Mouse (Mus musculus) fibroblast of lung, adult 2 months (primary cell): ENCODE data around the gene Hhat.

Source experiments
- DNase-seq: peaks from one replicate; pipeline ENCODE4 v3.0.0-alpha.2; 2011; ENCODE audit warnings: low read depth

Gene Hhat

GRCm38 (mm10) chr1:192770495-192771331 lies at the start of gene Hhat:
Hhat (minus strand) TSS chr1:192771223.
- no peak for DNase-seq

GRCm38 (mm10) chr1:192818334-192818733 lies 47.3 kb upstream of the Hhat start:
- DNase-seq, result peak; percentile 68

GRCm38 (mm10) chr1:192815789-192816188 lies 44.8 kb upstream of the Hhat start:
- no peak for DNase-seq

GRCm38 (mm10) chr1:192814700-192815099 lies 43.7 kb upstream of the Hhat start:
- DNase-seq, result no peak

- no peak for DNase-seq
Measured at GRCm38 (mm10) chr1:192812758-192813157, 41.7 kb upstream of the Hhat start.

GRCm38 (mm10) chr1:192812290-192812689 lies 41.3 kb upstream of the Hhat start:
- DNase-seq, result peak; percentile 27

GRCm38 (mm10) chr1:192806168-192807157 lies 35.4 kb upstream of the Hhat start:
- DNase-seq, result peak; percentile 76

GRCm38 (mm10) chr1:192800338-192800737 lies 29.3 kb upstream of the Hhat start:
- no peak for DNase-seq

GRCm38 (mm10) chr1:192799165-192799991 lies 28.4 kb upstream of the Hhat start:
- DNase-seq, result peak; percentile 59

GRCm38 (mm10) chr1:192798212-192799164 lies 27.5 kb upstream of the Hhat start:
- peak; percentile 98 for DNase-seq

- DNase-seq, result no peak
Measured at GRCm38 (mm10) chr1:192797011-192797274, 25.9 kb upstream of the Hhat start.

- DNase-seq, result no peak
Measured at GRCm38 (mm10) chr1:192796201-192797010, 25.4 kb upstream of the Hhat start.

- DNase-seq, result no peak
Measured at GRCm38 (mm10) chr1:192794957-192795745, 24.1 kb upstream of the Hhat start.

GRCm38 (mm10) chr1:192791897-192792361 lies 20.9 kb upstream of the Hhat start:
- DNase-seq, result no peak

- DNase-seq, result no peak
Measured at GRCm38 (mm10) chr1:192790442-192790841, 19.4 kb upstream of the Hhat start.

GRCm38 (mm10) chr1:192789828-192790227 lies 18.8 kb upstream of the Hhat start:
- peak; percentile 95 for DNase-seq

GRCm38 (mm10) chr1:192789111-192789522 lies 18.1 kb upstream of the Hhat start:
- DNase-seq, result peak; percentile 99

- peak; percentile 51 for DNase-seq
Measured at GRCm38 (mm10) chr1:192786194-192786593, 15.2 kb upstream of the Hhat start.
